Mouse (Mus musculus) cerebellum, postnatal 36 days (tissue): ENCODE results near the gene Ccndbp1.
"Not testable (repeated sequence)": the region's sequence is repeated elsewhere in the genome, so short reads cannot be mapped to it uniquely, and the experiment has no call there.

Experiments used
- DNase-seq, 2 experiments: peaks; one replicate each; pipeline ENCODE4 v3.0.0; 2021 to 2022; ENCODE audit warnings: mixed read lengths in 2 of 2

Ccndbp1 gene

DNA sequence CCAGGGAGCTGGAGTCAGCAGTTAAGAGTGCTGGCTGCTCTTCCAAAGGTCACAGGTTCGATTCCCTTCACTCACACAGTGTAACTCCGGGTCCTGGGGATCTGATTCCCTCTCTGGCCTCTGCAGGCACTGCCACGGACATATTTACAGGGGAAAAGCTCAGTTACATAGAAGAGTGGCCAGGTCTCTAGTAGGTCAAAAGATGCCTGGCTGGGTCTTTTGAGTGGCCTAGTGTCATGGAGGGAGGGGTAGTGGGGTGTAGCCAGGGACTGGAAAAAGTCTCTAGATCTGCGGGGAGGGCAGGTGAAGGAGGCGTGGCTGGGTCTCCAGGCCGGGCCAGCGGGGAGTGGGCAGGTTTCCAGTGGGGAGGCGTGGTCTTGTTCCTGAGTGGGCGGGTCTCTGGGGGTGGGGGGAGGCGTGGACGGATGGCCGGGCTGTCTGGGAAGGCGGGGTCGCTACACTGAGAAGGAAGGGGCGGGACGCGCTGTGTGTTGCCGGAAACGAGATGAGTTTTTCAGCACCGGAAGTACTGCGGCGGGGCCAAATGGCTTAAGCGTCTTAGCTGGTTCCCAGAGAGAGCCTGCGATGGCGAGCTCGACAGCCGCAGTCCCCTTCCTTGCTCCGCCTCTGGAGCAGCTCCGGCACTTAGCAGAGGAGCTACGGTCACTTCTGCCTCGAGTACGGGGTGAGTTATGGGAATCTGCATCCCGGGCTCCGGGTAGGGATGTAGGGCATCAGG is at the start of gene Ccndbp1:
TSS of gene Ccndbp1 (plus strand) at position 479 of the 739 bp plus-strand sequence.
- peak; percentile 84 to 88 for DNase-seq

DNA sequence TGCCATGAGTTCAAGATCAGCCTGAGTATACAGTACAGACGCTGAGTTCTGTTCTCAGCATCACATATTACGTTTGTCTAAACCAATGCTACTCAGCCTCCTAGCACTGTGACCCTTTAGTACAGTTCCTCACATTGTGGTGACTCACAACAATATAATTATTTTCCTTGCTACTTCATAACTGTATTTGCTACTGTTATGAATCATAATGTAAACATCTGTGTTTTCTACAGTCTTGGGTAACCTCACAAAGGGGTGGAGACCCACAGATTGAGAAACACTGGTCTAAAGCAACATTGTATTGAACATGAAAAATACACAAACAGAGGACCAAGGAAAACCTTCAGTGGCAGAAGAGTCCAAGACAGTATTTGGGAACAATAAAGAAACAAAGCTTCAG is 48.8 kb upstream of the Ccndbp1 start:
- no peak for DNase-seq

DNA sequence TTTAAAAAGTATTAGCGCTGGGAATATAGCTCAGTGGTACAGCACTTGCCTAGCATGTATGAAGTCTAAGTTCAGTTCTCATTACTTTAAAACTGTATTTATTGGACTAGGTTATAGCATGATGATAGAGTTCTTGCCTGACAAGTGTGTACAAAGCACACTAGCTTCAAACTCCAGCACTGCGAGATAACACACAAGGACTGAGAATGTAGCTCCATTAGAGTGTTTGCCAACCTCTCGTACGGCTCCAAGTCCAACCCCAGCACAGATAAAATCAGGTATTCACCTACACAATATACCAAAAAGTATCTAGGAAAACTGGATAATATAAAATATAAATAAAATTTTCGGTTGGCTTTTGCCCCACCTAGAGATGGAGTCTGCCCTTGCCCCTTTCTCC is 48.4 kb upstream of the Ccndbp1 start:
- DNase-seq: no peak

DNA sequence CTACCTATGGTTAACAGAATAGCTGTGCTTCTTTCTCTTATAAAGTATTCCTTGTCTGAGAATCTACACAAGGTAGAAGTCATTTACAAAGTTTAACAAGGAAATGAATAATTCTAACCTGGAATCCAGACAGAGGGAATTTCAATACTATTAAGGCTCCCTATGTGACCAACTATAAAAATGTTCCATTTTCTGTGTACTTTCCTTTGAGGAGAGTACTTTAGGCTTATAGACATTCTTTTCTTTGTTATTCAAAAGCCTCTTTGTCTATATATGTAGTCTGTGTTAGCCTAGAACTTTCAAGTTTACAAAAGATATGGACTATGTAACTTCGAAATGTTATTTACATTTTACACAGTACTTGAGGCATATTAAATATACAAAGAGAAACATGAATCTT is 47.9 kb upstream of the Ccndbp1 start:
- DNase-seq: no peak

DNA sequence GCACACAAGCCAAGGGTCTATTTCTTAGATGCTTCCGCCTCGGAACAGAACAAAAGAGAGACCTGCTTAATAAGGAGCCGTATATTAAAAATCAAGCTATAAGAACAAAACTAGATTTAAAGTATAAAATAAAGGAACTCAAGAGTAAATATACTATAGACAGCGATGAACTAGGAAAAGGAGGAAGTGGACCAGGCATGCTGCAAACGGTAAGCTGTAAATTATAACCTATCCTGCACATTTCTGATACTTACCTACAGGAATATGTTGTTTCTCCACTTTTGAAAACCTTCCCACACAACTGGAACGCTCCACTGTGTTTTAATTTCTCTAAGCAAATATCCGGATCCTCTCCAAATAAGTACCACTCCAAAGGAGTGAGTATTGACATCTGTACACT is 45.1 kb upstream of the Ccndbp1 start:
- DNase-seq: no peak

DNA sequence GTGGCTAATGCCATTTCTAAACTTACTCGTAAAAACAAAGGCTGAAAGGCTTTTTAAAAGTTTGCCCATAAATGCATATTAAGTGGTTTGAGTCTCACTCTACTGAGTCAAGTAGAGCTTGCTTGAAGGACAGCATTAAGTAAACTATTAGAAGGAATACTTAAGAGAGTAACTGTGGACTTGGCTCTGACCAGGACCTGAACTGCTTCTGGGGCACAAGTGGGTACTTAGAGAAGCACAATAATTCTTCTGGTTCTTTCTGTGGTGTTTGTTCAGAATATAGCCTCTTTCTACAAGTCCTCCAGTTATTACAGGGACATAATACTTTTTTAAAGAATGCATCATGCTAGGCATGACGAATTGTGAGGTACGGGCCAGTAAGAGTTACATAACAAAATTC is 42.7 kb upstream of the Ccndbp1 start:
- DNase-seq: no peak

DNA sequence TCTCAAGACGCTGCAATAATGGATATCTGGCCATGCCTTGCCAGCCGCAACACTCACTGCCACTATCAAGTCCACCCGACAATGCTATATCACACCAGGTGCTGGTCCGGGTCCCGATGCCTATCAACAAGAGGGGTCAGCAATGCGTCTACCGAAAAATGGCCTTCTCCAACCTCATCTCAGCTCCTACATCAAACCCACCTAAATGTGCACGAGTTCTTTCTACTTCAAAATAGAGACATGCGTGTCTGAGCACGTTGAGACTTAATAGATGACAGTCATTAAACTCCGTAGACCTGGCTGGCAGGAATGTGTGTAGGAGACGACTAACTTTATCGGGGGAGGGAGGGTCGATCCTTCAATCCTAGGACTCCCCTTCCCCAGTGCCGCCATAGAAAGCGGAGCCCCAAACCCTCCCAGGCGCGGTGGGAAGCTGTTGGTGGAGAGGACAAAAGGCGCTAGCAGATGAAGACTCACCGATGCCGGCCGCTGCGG is 38.1 kb upstream of the Ccndbp1 start:
- DNase-seq: peak in 1 of 2 experiments; percentile 19

DNA sequence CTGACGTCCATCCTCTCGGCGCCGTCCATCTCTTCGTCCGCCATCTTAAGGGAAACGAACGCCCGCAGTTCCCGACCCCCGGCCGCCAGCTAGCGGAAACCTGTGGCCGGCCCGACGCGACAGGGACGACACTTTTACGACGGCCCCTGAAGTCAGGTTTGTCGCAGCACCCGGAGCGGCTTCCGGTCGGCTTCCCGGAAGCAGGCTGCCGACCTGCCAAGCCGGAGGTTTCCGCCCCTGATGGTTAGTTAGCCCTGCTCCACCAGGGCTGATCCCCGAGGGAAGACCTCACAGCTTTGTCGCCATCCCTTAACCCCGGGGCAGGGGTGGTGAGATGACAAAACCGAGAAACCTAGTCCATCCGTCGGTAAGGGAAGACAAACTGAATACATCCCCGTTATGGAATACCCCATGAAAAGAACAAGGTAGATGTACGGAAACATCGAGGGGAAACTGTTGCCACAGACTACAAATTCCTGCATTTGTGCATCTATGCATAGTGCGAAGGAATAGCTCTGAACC is 37.6 kb upstream of the Ccndbp1 start, which contains the start of gene Ubr1:
TSS of gene Ubr1 (minus strand) at position 157 of the 522 bp plus-strand sequence.
- DNase-seq: peak; percentile 82 to 86

DNA sequence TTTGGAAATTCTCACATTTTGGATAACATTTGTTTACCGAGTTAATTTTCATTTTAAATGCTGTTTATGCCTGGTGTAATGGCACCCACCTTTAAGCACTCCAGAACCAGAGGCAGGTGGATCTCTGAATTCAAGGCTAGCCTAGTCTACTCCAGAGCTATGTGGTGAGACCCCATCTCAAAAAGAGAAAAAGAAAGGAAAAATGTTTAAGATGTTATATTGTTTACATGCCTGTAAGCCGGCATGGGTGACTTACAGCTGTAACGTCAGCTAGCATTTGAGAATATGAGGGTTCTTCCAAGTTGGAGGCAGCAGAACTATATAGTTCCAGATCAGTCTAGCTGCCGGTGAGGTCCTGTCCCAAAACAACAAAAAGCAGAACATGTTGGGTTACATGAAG is 36.4 kb upstream of the Ccndbp1 start:
- no peak for DNase-seq

DNA sequence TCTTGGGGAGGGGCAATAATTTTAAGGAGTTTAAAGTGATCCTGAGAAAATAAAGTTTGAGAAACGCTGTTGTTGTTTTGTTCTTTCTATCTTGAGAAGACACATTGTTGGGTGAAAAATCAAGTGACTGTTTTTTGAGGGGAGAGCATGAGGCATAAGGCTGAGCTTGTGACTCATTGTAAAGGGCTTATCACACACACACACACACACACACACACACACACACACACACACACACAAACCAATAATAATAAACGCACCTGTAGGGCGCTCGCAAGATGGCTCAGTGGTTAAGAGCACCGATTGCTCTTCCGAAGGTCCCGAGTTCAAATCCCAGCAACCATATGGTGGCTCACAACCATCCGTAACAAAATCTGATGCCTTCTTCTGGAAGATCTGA is 35.9 kb upstream of the Ccndbp1 start:
- DNase-seq: not testable (repeated sequence)

DNA sequence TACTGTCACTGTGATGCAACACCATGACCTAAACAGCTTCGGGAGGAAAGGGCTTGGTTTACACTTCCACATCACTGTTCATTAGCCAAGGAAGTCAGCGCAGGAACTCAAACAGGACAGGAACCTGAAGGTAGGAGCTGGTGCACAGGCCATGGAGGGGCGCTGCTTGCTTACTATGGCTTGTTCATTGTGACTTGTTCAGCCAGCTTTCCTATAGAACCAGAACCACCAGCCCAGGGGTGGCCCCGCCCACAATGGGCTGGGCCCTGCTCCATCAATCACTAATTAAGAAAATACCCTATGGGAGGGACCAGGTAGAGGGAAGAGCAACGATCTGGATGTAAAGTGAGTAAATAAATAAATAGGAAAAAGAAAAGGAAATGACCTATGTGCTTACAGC is 35.2 kb upstream of the Ccndbp1 start:
- peak in 1 of 2 experiments; percentile 15 for DNase-seq

DNA sequence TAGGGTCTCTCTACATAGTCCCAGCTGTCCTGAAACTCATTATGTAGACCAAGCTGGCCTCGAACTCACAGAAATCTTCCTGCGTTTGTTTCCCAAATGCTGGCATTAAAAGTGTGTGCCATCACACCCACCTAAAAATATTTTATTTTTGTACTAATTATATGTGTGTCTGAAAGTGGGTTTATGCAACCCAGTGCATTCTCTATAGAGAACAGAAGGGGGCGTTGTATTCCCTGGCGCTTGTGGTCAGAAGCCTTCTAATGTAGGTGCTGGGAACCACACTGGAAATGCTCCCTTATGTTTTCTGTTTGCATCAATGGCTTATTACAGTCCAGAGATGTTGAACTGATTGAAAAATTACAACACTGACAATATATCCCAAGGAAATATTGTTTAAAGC is 31.9 kb upstream of the Ccndbp1 start:
- DNase-seq: peak in 1 of 2 experiments; percentile 25

DNA sequence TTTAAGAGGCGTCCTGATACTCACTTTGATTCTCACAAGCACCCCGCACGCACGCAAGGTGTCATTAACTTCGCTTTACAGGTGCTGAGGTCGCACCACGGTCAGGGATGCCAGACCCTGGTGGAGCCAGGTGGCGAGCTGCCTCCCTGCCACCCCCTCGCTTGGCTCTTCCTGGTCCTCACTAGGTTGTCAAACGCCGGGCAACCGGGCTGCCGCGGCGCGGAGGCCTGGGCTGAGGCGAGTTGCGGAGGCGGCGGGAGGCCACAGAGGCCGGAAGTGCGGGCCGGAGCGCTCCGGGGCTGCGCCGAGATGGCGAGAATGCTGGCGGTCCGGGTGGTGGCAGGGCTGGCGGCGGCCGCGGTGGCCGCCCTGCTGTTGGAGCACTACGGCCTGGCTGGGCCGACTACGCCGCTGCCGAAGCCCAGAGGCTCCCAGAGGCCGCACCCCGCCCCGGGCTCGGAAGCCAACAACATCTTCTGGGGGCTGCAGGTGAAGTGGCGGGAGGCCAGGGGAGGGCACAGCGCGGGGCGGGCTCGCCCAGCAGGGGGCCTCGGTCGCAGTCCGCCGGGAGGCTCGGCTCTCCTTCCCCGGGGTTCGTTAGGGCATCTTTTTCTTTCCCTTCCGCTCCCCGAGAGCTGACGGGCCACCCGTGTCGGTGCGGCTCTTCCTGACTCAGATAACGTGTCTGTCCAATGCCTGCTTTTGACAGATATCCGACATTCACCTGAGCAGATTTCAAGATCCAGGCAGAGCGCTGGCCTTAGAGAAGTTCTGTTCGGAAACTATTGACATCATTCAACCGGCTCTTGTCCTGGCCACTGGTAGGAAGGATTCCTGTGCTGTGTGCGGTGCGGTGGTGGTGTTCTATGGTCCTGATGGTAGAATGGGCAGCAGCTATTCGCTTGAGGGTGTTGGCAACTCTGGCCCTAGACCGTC is 30.9 kb upstream of the Ccndbp1 start, which contains the start of gene Tmem62:
TSS of gene Tmem62 (plus strand) at position 28 of the 936 bp plus-strand sequence.
- DNase-seq: peak; percentile 77 to 78

DNA sequence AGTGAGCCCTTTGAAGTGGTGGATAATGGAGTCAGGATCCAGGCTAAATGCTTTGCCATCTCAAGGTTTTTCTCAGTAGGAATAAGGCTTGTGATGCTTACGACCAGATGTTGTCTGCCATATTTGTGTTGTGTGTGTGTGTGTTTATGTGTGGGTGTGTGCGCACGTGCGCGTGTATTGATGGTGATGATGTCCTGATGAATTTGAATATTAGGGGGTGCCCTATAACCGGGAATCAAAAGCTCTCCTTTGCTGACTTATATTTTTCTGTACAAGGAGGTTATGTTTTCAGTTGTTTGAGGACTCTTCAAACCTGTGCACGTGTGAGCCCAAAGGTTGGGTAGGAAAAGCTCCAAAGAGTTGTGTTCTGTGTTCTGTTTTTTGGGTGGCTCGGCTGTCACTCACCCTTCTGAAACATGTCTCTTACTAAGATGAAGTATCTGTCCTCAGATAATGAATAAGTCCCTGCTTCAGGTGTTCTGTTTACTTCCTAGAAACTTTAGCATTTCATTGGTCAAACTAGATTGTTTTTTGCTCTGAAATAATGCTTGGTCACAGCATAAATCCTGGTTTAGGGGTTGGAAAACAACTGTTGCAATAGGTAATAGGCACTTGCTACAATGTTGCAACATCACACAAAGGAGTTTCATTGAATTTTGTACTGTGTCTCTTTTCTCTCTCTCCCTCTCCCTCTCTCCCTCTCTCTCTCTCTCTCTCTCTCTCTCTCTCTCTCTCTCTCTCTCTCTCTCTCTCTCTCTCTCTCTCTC is 30.1 kb upstream of the Ccndbp1 start:
- DNase-seq: no peak

DNA sequence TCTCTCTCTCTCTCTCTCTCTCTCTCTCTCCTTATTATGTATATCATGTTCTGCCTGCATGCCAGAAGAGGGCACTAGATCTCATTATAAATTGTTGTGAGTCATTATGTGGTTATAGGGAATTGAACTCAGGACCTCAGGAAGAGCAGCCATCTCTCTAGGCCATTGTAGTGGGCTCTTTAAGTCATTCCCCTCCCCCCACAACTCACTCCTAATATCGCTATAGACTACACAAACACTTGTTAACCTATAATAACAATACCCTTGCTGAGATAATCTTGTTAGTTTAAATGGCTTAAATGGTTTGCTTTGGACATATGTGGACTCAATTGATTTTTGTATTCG is 29.5 kb upstream of the Ccndbp1 start:
- no peak for DNase-seq

DNA sequence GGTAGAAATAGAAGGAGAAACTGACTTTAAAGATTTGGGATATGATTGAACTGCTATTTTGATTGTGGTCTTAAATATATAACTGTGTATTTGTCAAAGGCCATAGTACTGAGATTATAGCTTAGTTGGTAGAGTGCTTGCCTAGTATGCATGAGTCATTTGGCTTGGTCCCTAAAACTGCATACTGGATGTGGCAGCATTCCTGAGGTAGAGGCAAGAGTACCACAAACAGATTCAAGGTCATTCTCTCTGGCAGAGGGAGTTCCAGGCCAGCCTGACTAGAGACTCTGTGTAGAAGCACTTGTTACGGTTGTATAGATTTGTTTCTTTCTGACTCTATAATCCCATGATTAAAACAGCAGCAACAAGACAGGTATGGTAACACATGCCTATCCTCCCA is 28.4 kb upstream of the Ccndbp1 start:
- no peak for DNase-seq

DNA sequence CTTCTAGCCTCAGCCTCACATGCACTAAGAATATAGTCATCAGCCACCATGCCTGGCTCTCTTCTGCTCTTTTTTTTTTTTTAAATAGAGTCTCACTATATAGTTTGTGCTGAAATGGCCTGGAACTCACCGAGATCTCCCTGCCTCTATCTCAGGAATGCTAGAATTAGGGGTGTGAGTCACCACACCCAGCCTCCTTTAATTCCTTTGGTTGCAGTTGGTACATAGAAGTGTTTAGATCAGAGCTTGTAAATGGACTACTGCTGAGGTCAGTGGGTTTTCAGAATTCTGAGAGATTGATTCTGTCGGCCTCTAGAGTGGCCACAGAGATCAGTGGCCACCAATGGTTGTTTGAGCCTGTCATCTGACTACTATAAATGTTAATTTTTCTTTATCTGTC is 27.3 kb upstream of the Ccndbp1 start:
- DNase-seq: no peak

DNA sequence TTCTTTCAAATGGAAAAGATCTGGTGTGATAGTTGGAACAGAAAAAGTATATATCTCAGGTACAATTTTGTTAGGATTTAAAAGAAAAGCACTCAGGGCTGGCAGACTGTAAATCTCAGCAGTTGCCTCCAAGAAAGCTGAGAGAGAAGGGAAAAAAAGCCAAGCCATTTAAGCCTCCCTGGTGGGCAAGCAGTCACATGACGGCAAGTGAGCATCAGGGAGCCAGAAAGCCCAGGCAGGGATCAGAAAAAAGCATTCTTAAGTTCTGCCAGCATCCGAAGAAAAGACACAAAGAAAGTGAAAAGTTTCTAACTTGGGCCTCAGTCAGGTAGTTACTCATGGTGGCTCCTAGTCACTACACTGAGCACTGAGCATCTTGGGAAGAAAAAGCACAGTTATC is 24.6 kb upstream of the Ccndbp1 start:
- no peak for DNase-seq

DNA sequence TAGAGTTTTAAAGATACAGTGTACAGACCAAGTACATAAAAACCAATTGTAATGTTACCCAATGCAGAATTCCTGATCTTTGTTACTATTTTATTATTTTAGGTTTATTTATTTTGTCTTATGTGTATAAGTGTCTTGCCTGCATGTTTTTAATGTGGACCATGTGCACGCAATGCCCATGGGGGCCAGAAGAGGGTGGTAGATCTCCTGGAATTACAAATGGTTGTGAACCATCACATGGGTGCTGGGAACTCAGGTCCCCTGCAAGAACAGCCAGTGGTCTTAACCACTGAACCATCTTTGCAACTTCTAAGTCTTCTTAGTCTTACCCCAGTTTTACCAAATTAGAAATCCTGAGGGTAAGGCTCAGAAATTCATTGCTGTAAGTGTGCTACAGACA is 23.0 kb upstream of the Ccndbp1 start:
- peak in 1 of 2 experiments; percentile 29 for DNase-seq

DNA sequence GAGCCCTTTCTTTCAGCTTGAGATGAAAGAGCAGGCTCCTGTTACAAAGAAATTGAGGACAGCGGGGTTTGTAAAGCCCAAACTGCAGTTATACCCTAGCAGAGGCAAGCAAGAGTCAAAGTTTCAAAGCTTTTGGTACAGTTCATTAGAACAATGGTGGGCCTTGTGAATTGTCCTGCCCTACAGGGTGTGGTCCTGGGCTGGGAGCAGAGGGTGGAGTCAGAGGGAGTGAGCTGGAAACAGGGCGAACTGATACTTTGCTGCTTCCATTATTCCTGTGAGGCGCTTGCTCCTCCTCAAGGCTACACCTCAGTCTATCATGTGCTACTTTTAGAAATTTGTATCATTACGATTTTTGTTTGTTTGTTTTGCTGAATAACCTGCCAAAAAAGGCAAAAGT is 17.0 kb upstream of the Ccndbp1 start:
- DNase-seq: no peak

DNA sequence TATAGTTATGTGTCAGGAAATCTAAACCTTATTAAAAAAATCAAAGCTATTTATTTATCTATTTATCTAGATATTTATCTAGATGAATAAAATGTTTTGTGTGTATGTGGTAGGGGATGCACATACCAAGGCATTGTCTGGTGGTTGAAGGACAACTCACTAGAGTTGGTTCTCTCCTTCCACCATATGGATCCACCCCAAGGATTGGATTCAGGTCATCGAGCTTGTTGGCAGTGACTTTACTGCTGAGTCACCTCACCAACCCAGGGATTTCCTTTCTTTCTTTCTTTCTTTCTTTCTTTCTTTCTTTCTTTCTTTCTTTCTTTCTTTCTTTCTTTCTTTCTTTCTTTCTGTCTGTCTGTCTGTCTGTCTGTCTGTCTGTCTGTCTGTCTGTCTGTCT is 11.6 kb upstream of the Ccndbp1 start:
- peak; percentile 46 to 55 for DNase-seq

DNA sequence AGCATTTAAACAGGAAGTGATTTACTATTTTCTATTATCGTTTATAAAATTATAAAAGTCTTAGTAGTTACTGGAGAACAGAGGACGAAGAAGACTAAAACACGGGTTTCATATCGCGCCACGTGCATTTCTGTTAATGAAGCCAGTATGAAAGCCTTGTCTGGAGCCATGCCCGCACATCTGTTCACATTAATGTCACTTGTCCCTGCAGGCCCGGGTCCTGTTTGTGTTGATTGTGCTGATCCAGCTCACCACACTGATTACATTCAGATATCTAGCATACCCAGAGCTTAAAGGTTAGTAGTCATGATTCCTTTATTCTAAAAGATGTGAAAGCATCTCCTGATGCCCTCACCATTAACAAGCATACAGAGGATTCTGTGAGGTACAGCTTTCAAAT is 9.3 kb upstream of the Ccndbp1 start:
- DNase-seq: no peak

DNA sequence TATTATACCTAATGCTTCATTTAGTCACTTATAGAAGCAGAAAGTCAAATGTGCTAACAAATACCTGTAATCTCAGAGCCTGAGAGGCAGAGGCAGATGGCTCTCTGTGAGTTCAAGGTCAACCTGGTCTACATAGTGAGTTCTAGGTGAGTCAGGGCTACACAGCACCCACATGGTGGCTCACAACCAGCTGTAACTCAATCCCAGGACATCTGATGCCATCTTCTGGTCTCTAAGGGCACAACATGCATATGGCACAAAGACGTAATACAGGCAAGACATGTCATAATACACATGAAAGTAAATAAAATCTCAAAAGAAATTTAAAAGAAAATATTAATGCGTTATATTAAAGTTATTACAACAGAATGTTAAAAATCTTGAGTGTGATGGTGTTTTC is 4.6 kb upstream of the Ccndbp1 start:
- peak in 1 of 2 experiments; percentile 41 for DNase-seq
